Mouse (Mus musculus) lung, postnatal 0 days (tissue): Measurements from ENCODE around the gene Add2. TPM values are rescaled to one million over a fixed set of nuclear protein-coding genes. Genes with fewer than 3 reads are reported as not detected.
A peak's percentile ranks its signal among the peaks of the same experiment; 100 is the strongest.

Experiments used
- ATAC-seq: fragments of 200-750 bp; cut with Nextera tagmentation; 2 replicates; pipeline ENCODE4 v1.8.0; 2017; ENCODE audit warnings: moderate library complexity
- DNase-seq: peaks from one replicate; pipeline ENCODE4 v3.0.0-alpha.2; 2016; ENCODE audit warnings: low spot score
- H3K27ac ChIP-seq: fragments of 300-500 bp; sonication (generic); 2 replicates; pipeline ENCODE4 v1.5.1; 2014; ENCODE audit warnings: antibody characterized with exemption, mild to moderate bottlenecking, low read length, mixed read lengths
- H3K27me3 ChIP-seq: fragments of 300-500 bp; sonication (generic); replicated peaks from 2 replicates; pipeline ENCODE4 v1.6.1; 2014; ENCODE audit warnings: low read length, mixed read lengths; ENCODE audit not compliant: insufficient read depth
- H3K36me3 ChIP-seq: fragments of 300-500 bp; sonication (generic); 2 replicates; pipeline ENCODE4 v1.6.1; 2014; ENCODE audit warnings: low read length, mixed read lengths; ENCODE audit not compliant: insufficient read depth
- H3K4me1 ChIP-seq: fragments of 300-500 bp; sonication (generic); 2 replicates; pipeline ENCODE4 v1.6.1; 2014; ENCODE audit warnings: antibody characterized with exemption, low read depth, low read length, mixed read lengths; ENCODE audit not compliant: insufficient read depth
- H3K4me2 ChIP-seq: fragments of 300-500 bp; sonication (generic); replicated peaks from 2 replicates; pipeline ENCODE4 v1.6.1; 2014; ENCODE audit warnings: low read depth, mild to moderate bottlenecking, low read length, moderate library complexity, mixed read lengths
- H3K4me3 ChIP-seq: fragments of 300-500 bp; sonication (generic); 2 replicates; pipeline ENCODE4 v1.5.1; 2014; ENCODE audit warnings: low read depth, low read length
- H3K9ac ChIP-seq: fragments of 300-500 bp; sonication (generic); replicated peaks from 2 replicates; pipeline ENCODE4 v1.6.1; 2014; ENCODE audit warnings: low read depth, mild to moderate bottlenecking
- H3K9me3 ChIP-seq: fragments of 300-500 bp; sonication (generic); 2 replicates; pipeline ENCODE4 v1.6.1; 2016; ENCODE audit warnings: low read length, mixed read lengths
- CTCF ChIP-seq: IDR thresholded peaks from 2 replicates; pipeline ENCODE4 v1.5.1; 2016; ENCODE audit warnings: antibody characterized with exemption, mild to moderate bottlenecking
- EP300 ChIP-seq: IDR thresholded peaks from 2 replicates; pipeline ENCODE4 v1.6.1; 2016; ENCODE audit warnings: antibody characterized with exemption, mild to moderate bottlenecking, control low read depth
- WGBS: fragments of 180-500 bp; shearing (Covaris S2); extraction: QIAGEN DNeasy Blood & Tissue Kit; methylation state at CpG from one replicate; pipeline ENCODE4 v1.1.7; 2014; 5-methylcytosine and 5-hydroxymethylcytosine counted together
- polyA plus RNA-seq: library from polyadenylated mRNA; unstranded; fragments of >200 nt; fragmentation: Nextera tagmentation; extraction: Ambion mirVana; gene quantifications from 2 replicates; pipeline ENCODE4 v1.2.1, GENCODE M21; 2015

Add2 gene
- polyA plus RNA-seq, 1 experiment from 2014 or later, result 0.84 TPM

- H3K27me3 ChIP-seq, result no peaks in the 10 kb centered on the region
- H3K9me3 ChIP-seq, result no peaks in the 10 kb centered on the region
- H3K4me3 ChIP-seq, result no peak overlapping the region
- H3K4me2 ChIP-seq, result no peak overlapping the region
- DNase-seq (no peak), ATAC-seq (no peak)
- H3K9ac ChIP-seq, result no peak overlapping the region
- H3K36me3 ChIP-seq, result no peaks in the 10 kb centered on the region
- 31% methylated on average over 2 of the region's 2 CpGs for WGBS
- no peaks in the 10 kb centered on the region for H3K4me1 ChIP-seq
- H3K27ac ChIP-seq, result no peak overlapping the region
- no peak for TF ChIP-seq EP300
- no peak for TF ChIP-seq CTCF
Observed at GRCm38 (mm10) chr6:86038901-86039300, 10.4 kb downstream of the Add2 start.

GRCm38 (mm10) chr6:86040140-86040539 is 11.7 kb downstream of the Add2 start:
- 50% methylated on average over 1 of the region's 1 CpGs for WGBS
- H3K9me3 ChIP-seq, result no peaks in the 10 kb centered on the region
- ATAC-seq, result no peak
- H3K4me1 ChIP-seq, result no peaks in the 10 kb centered on the region
- TF ChIP-seq EP300 (no peak), CTCF (no peak)
- DNase-seq, result no peak
- H3K4me3 ChIP-seq, result no peak overlapping the region
- no peak overlapping the region for H3K9ac ChIP-seq
- H3K4me2 ChIP-seq, result no peak overlapping the region
- no peaks in the 10 kb centered on the region for H3K27me3 ChIP-seq
- H3K27ac ChIP-seq, result no peak overlapping the region
- no peaks in the 10 kb centered on the region for H3K36me3 ChIP-seq

DNA sequence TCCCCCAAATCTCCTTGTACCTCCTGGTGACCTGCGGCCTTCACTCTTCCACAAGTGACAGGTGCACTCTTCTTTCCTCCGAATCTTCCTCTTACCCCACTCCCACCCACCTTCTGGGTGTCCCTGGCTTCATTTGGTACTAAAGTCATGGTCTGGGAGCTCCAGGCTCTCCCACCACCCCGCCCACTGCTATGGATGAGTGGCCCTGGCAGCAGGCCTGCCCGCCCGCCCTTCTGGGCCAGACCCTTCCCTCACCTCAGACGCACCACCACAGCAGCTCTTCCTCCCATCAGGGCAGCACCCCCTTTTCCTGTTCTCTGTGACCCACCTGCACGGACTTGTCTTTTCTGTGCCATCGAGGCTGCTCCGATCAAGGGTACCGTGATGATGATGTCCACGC is 19.0 kb downstream of the Add2 start:
- Histone ChIP-seq H3K9me3 (no peaks in the 10 kb centered on the region), H3K4me3 (no peak overlapping the region), H3K9ac (no peak overlapping the region), H3K36me3 (no peaks in the 10 kb centered on the region), H3K4me1 (no peaks in the 10 kb centered on the region), H3K27me3 (no peaks in the 10 kb centered on the region), H3K4me2 (no peak overlapping the region), H3K27ac (no peak overlapping the region)
- TF ChIP-seq CTCF, result no peak
- no peak for TF ChIP-seq EP300
- WGBS, result 87% methylated on average over 11 of the region's 11 CpGs
- no peak for ATAC-seq
- DNase-seq, result no peak

DNA sequence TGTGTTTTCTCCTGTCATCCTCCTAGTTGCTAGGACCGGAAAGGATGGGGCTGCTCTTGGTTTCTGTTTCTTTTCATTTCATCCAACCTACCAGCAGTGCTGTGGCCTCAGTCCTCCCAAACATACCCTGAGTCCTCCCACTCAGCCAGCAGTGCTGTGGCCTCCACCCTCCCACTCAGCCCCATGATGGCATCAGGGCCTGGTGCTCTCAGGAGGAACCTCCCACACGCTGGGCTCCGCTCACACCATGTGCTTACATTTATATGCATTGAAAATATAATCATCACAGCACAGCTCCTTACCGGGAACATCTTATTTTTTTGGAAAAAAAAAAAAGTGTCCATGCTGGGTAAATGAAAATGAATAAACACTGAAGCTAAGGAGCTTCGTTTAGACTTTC is 20.0 kb downstream of the Add2 start:
- no peak for TF ChIP-seq EP300
- no peak for TF ChIP-seq CTCF
- H3K27me3 ChIP-seq, result no peaks in the 10 kb centered on the region
- H3K9ac ChIP-seq, result no peak overlapping the region
- no peak overlapping the region for H3K4me2 ChIP-seq
- 73% methylated on average over 5 of the region's 5 CpGs for WGBS
- H3K9me3 ChIP-seq, result no peaks in the 10 kb centered on the region
- no peaks in the 10 kb centered on the region for H3K4me1 ChIP-seq
- DNase-seq (no peak), ATAC-seq (no peak)
- H3K36me3 ChIP-seq, result no peaks in the 10 kb centered on the region
- no peak overlapping the region for H3K4me3 ChIP-seq
- H3K27ac ChIP-seq, result no peak overlapping the region

DNA sequence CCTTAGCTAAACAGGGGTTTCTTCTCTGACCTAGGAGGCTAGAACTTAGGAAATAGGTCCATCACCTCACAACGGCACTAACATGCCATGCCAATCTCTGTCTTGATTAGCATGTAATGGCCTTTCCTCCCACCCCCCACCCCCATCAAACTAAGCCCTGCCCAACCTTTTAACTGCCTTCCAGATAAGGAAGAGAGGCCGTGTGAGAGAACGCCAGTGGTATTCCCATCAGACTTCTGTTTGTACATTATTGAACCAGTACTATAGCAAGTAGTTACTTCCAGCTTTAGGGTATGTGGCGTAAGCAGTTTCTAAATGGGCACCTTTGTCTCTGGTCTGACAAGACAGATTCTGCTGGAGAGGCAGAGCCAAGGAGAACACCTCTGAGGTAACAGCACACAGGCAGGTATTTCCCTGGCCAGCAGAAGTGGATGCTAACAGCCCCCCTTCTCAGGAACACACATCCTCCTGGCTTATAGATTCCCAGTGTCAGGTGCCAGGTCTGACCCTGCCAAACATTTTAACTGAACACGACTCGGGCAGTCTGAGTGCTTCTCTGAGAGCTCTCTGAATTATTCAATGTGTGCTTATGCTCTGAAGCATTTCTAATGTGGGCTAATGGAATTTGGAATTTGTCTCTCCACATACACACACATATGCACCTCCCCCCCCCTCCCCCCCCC is 22.2 kb downstream of the Add2 start:
- Histone ChIP-seq H3K27ac (no peak overlapping the region), H3K9ac (no peak overlapping the region), H3K4me2 (no peak overlapping the region), H3K4me3 (no peak overlapping the region), H3K36me3 (no peaks in the 10 kb centered on the region), H3K27me3 (no peaks in the 10 kb centered on the region), H3K4me1 (no peaks in the 10 kb centered on the region), H3K9me3 (no peaks in the 10 kb centered on the region)
- WGBS, result 37% methylated on average over 6 of the region's 6 CpGs
- DNase-seq (peak; percentile 61), ATAC-seq (peak; percentile 78)
- TF ChIP-seq CTCF (no peak), EP300 (no peak)

DNA sequence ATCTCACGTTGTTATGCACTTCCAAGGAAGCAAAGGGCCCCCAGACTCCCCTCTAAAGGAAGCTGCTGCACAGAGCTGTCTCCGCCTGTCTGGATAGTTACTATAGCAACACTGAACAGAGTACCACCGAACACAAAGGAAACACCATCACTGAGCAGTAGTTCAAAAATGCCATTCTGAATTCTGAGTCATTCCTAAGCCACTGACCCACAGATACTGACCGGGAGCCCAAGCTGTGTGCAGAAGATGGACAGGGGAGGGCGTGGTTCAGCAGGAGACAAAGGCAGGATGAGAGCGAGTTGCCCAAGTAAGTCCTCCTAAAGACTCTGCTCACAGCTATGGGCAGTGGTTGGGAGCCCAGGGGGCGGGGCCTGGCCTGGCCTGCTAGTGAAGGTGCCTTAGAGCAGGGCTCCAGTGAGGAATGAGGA is 23.6 kb downstream of the Add2 start:
- no peaks in the 10 kb centered on the region for H3K36me3 ChIP-seq
- no peaks in the 10 kb centered on the region for H3K9me3 ChIP-seq
- H3K4me2 ChIP-seq, result no peak overlapping the region
- H3K9ac ChIP-seq, result no peak overlapping the region
- no peaks in the 10 kb centered on the region for H3K4me1 ChIP-seq
- H3K4me3 ChIP-seq, result no peak overlapping the region
- no peak overlapping the region for H3K27ac ChIP-seq
- H3K27me3 ChIP-seq, result no peaks in the 10 kb centered on the region
- peak; percentile 22 for DNase-seq
- WGBS, result 22% methylated on average over 7 of the region's 7 CpGs
- no peak for TF ChIP-seq EP300
- TF ChIP-seq CTCF, result no peak
- ATAC-seq, result peak; percentile 41

DNA sequence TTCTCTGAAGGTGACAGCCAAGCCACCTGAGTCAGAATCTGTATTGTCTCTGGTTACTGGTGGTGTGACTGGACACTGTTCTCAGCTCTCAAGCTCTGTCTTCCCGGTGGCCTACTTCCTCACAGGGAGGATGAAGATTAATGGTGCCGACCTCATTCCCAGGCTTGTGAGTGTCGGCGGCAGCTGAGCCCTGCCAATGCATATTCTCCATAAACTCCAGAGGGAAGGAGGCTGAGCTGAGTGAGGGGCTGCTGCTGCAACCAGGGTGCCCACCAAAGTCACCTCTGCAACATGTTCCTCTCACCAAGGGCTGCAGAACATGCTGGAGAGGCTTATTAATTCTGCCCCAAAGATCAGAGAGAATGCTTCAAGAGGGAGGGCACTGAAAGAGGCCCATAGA is 24.1 kb downstream of the Add2 start:
- H3K36me3 ChIP-seq, result no peaks in the 10 kb centered on the region
- TF ChIP-seq CTCF, result no peak
- TF ChIP-seq EP300, result no peak
- H3K27me3 ChIP-seq, result no peaks in the 10 kb centered on the region
- ATAC-seq (no peak), DNase-seq (no peak)
- H3K4me2 ChIP-seq, result no peak overlapping the region
- WGBS, result 22% methylated on average over 4 of the region's 4 CpGs
- no peaks in the 10 kb centered on the region for H3K4me1 ChIP-seq
- no peak overlapping the region for H3K9ac ChIP-seq
- no peak overlapping the region for H3K27ac ChIP-seq
- H3K9me3 ChIP-seq, result no peaks in the 10 kb centered on the region
- H3K4me3 ChIP-seq, result no peak overlapping the region
